Mouse (Mus musculus) naive thymus-derived CD4-positive, alpha-beta T cell, adult 5 months (primary cell): Measurements from ENCODE around the gene Gm13694. TPM values are rescaled to one million over a fixed set of nuclear protein-coding genes. Genes with fewer than 3 reads are reported as not detected.

ENCODE experiments used
- polyA plus RNA-seq: library from polyadenylated mRNA; unstranded; fragments of 100-300 nt; shearing (Covaris generic); gene quantifications from one replicate; pipeline ENCODE4 v1.2.1, GENCODE M21; 2017

Gm13694 gene
- polyA plus RNA-seq, result not detected

DNA sequence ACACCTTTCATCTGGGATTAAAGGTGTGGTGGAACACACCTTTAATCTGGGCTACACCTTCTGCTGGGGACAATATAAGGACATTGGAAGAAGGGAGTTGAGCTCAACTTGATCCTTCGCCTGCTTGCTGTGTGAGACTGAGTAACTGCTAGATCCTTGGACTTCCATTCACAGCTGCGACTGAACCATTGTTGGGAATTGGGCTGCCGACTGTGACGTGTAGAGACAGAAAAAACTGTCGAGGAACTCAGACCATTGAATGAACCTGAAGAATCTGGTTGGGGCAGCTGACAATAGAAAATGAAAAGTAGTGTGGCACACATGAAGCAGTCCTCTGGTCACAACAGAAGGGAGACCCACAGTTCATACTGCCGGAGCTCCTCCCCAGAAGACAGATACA, at the start of gene Gm13694:
Gm13694 (plus strand) TSS at position 301 of the 400 bp plus-strand sequence.

GRCm38 (mm10) chr2:83940931-83941361, 37.8 kb upstream of the Gm13694 start, which contains the start of gene Zswim2:
Zswim2 (minus strand) TSS chr2:83941228.

GRCm38 (mm10) chr2:83955393-83955792, 23.3 kb upstream of the Gm13694 start, which contains the start of gene Gm13698:
Gm13698 (plus strand) TSS chr2:83955693.

GRCm38 (mm10) chr2:83961203-83961602, 17.5 kb upstream of the Gm13694 start, which contains the start of gene Gm13693:
Gm13693 (plus strand) TSS chr2:83961503.

DNA sequence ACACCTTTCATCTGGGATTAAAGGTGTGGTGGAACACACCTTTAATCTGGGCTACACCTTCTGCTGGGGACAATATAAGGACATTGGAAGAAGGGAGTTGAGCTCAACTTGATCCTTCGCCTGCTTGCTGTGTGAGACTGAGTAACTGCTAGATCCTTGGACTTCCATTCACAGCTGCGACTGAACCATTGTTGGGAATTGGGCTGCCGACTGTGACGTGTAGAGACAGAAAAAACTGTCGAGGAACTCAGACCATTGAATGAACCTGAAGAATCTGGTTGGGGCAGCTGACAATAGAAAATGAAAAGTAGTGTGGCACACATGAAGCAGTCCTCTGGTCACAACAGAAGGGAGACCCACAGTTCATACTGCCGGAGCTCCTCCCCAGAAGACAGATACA, 11.7 kb upstream of the Gm13694 start, which contains the start of gene Gm13695:
Gm13695 (plus strand) TSS at position 301 of the 400 bp plus-strand sequence.

DNA sequence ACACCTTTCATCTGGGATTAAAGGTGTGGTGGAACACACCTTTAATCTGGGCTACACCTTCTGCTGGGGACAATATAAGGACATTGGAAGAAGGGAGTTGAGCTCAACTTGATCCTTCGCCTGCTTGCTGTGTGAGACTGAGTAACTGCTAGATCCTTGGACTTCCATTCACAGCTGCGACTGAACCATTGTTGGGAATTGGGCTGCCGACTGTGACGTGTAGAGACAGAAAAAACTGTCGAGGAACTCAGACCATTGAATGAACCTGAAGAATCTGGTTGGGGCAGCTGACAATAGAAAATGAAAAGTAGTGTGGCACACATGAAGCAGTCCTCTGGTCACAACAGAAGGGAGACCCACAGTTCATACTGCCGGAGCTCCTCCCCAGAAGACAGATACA, 5.9 kb upstream of the Gm13694 start, which contains the start of gene Gm13696:
Gm13696 (plus strand) TSS at position 301 of the 400 bp plus-strand sequence.

GRCm38 (mm10) chr2:83984443-83984842, 5.7 kb downstream of the Gm13694 start, which contains the start of gene Gm13697:
Gm13697 (plus strand) TSS chr2:83984743.

DNA sequence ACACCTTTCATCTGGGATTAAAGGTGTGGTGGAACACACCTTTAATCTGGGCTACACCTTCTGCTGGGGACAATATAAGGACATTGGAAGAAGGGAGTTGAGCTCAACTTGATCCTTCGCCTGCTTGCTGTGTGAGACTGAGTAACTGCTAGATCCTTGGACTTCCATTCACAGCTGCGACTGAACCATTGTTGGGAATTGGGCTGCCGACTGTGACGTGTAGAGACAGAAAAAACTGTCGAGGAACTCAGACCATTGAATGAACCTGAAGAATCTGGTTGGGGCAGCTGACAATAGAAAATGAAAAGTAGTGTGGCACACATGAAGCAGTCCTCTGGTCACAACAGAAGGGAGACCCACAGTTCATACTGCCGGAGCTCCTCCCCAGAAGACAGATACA, 11.5 kb downstream of the Gm13694 start, which contains the start of gene Gm13691:
Gm13691 (plus strand) TSS at position 301 of the 400 bp plus-strand sequence.

Other genes starting within 250 kb of the Gm13694 start
- 0.12 TPM for gene Fam171b, start 166.3 kb upstream of the Gm13694 start, polyA plus RNA-seq
- gene Zswim2, start 37.7 kb upstream of the Gm13694 start, polyA plus RNA-seq, result not detected
- gene Gm13698, start 23.2 kb upstream of the Gm13694 start, polyA plus RNA-seq, result not detected
- not detected for gene Gm13693, start 17.4 kb upstream of the Gm13694 start, polyA plus RNA-seq
- gene Gm13695, start 11.6 kb upstream of the Gm13694 start, polyA plus RNA-seq, result not detected
- gene Gm13696, start 5.8 kb upstream of the Gm13694 start, polyA plus RNA-seq, result not detected
- not detected for gene Gm13697, start 5.8 kb downstream of the Gm13694 start, polyA plus RNA-seq
- not detected for gene Gm13691, start 11.6 kb downstream of the Gm13694 start, polyA plus RNA-seq